In genomic region chr4:108578840-108579742, GRCm38 (mm10) we compare ENCODE assay signal across 8 mouse cellular contexts. TPM values are rescaled to one million over a fixed set of nuclear protein-coding genes. Genes with fewer than 3 reads are reported as not detected.
DNase-seq lines count a peak whose midpoint lies in the region; ATAC-seq lines count a peak whose summit lies in the region.

Prpf38a (minus strand) TSS chr4:108579336.
Orc1 (plus strand) TSS chr4:108579423.

- H3K36me3 ChIP-seq in hindbrain, embryonic 14.5 days (replicated peaks; ENCODE audit: control insufficient read depth, insufficient read depth), result peaks cover 24% of the 10 kb centered on the region

- peak within 1 kb of the TSS; percentile 68 for H3K9ac ChIP-seq in hindbrain, embryonic 14.5 days

- H3K4me2 ChIP-seq in hindbrain, embryonic 14.5 days (replicated peaks), result peak within 1 kb of the TSS; percentile 77

- peak; percentile 98 for ATAC-seq in hindbrain, embryonic 14.5 days (ENCODE audit: low FRiP score)

- peak within 1 kb of the TSS; percentile 71 for H3K27ac ChIP-seq in hindbrain, embryonic 14.5 days

- H3K27me3 ChIP-seq in hindbrain, embryonic 14.5 days (ENCODE audit: control insufficient read depth, insufficient read depth, low read length), result no peaks in the 10 kb centered on the region

- H3K9me3 ChIP-seq in hindbrain, embryonic 14.5 days (ENCODE audit: control insufficient read depth, low read length), result no peaks in the 10 kb centered on the region

- peaks cover 15% of the 10 kb centered on the region for H3K4me1 ChIP-seq in hindbrain, embryonic 14.5 days (replicated peaks; ENCODE audit: control insufficient read depth, insufficient read depth, low read length)

- DNase-seq in R1 (ENCODE audit: low read depth, low spot score), result peak; percentile 99
- peak; percentile 97 to 99 for DNase-seq in cerebellum, postnatal 25 days
- DNase-seq in frontal cortex, postnatal 25 days (ENCODE audit: low spot score in 2 of 2), result peak; percentile 85 to 95
- DNase-seq in hindbrain, embryonic 14.5 days (ENCODE audit: low spot score), result peak; percentile 99
- DNase-seq in layer of hippocampus, postnatal 36 days, result peak; percentile 97
- peak; percentile 98 for DNase-seq in lung, postnatal 36 days
- peak; percentile 98 for DNase-seq in retina, postnatal 1 day
- DNase-seq in urinary bladder, adult 18-20 months (ENCODE audit: low spot score in 2 of 2), result peak; percentile 95 to 98

- under 1% methylated on average over 64 of the region's 64 CpGs for WGBS in hindbrain, embryonic 14.5 days

- peak within 1 kb of the TSS; percentile 57 for H3K4me3 ChIP-seq in hindbrain, embryonic 14.5 days (replicated peaks; ENCODE audit: low read length)

RNA-seq across cellular contexts. Expression of gene Prpf38a, which starts in this region (rescaled TPM):
- 77.0 and 79.6 TPM in 2 replicates for polyA plus RNA-seq in hindbrain, embryonic 14.5 days (2014; fragmentation: Nextera tagmentation; extraction: Ambion mirVana)
- 10 to 100 TPM; 27.1 to 32.2 TPM for total RNA-seq in layer of hippocampus, postnatal 36 days (2021)

RNA-seq across cellular contexts. Expression of gene Orc1, which starts in this region (rescaled TPM):
- 1.0 and 2.1 TPM in 2 replicates for polyA plus RNA-seq in hindbrain, embryonic 14.5 days (2014; fragmentation: Nextera tagmentation; extraction: Ambion mirVana)
- total RNA-seq in layer of hippocampus, postnatal 36 days (2021), result under 1 TPM in 1 of 2 experiments, not detected in 1; 0.30 TPM

Comparison
In these comparisons a context has a peak if more than half of its experiments do, and no peak if none do; other contexts are left out.
1. Peak in every context shown above with its lines: DNase-seq, ATAC-seq, H3K4me3 ChIP-seq and H3K27ac ChIP-seq.